Mouse (Mus musculus): ENCODE data around the gene Zfp966.
"Not testable (repeated sequence)": the region's sequence is repeated elsewhere in the genome, so short reads cannot be mapped to it uniquely, and the experiment has no call there.

Gene Zfp966

GRCm38 (mm10) chr2:175931000-175931399 lies at the start of gene Zfp966:
Gene Zfp966, minus strand, starts transcription at chr2:175931100.
- POLR2A ChIA-PET: not testable (repeated sequence)

GRCm38 (mm10) chr2:175965031-175965430 lies 34.1 kb upstream of the Zfp966 start, which contains the start of gene Gm2026:
Gene Gm2026, plus strand, starts transcription at chr2:175965331.
- CTCF ChIA-PET, POLR2A ChIA-PET: not testable (repeated sequence)

More at GRCm38 (mm10) chr2:175931000-175931399, at the start of gene Zfp966:
- CTCF ChIA-PET: not testable (repeated sequence)

DNA sequence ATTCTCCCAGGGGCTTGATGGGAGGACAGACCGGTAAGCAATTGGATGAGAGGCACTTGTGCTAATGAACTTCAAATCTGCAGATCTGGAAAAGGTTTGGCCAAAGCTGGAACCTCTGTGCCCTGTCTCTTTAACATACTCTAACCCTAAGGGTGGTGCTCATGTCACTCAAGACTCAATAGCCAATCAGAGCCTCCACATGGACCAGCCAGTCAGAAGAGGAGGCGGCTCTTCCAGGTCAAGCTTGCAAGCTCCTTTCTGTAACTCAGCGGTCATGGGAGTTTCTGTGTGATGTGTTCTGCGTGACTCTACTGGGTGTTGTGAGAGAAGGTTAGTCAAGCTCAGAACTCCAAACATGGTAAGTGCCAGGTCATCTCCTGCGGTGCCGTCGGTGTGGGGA lies 61.9 kb downstream of the Zfp966 start, which contains the start of gene Gm6710:
Gene Gm6710, plus strand, starts transcription at position 196 of the 400 bp plus-strand sequence.
- CTCF ChIA-PET, POLR2A ChIA-PET: not testable (repeated sequence)
